Mouse (Mus musculus) neural tube, embryonic 14.5 days (tissue): ENCODE results near the gene Chm. TPM values are rescaled to one million over a fixed set of nuclear protein-coding genes. Genes with fewer than 3 reads are reported as not detected.
A peak's percentile ranks its signal among the peaks of the same experiment; 100 is the strongest.
"Not testable (repeated sequence)": the region's sequence is repeated elsewhere in the genome, so short reads cannot be mapped to it uniquely, and the experiment has no call there.

ENCODE experiments used
- ATAC-seq: fragments of 200-750 bp; cut with Nextera tagmentation; 2 replicates; pipeline ENCODE4 v1.8.0; 2017; ENCODE audit warnings: low read depth, mild to moderate bottlenecking, moderate TSS enrichment, moderate library complexity
- H3K27ac ChIP-seq: fragments of 300-500 bp; sonication (generic); 2 replicates; pipeline ENCODE4 v1.5.1; 2014; ENCODE audit warnings: low read depth, mild to moderate bottlenecking, control low read depth, low read length, moderate library complexity, mixed read lengths
- H3K27me3 ChIP-seq: fragments of 300-500 bp; sonication (generic); 2 replicates; pipeline ENCODE4 v1.6.1; 2014; ENCODE audit warnings: low read length; ENCODE audit not compliant: control insufficient read depth, insufficient read depth
- H3K36me3 ChIP-seq: fragments of 300-500 bp; sonication (generic); 2 replicates; pipeline ENCODE4 v1.6.1; 2014; ENCODE audit warnings: low read length, mixed read lengths; ENCODE audit not compliant: control insufficient read depth, insufficient read depth
- H3K4me1 ChIP-seq: fragments of 300-500 bp; sonication (generic); 2 replicates; pipeline ENCODE4 v1.6.1; 2014; ENCODE audit warnings: low read length; ENCODE audit not compliant: control insufficient read depth, insufficient read depth
- H3K4me2 ChIP-seq: fragments of 300-500 bp; sonication (generic); 2 replicates; pipeline ENCODE4 v1.6.1; 2014; ENCODE audit warnings: mild to moderate bottlenecking, low read depth, low read length, control low read depth
- H3K4me3 ChIP-seq: fragments of 300-500 bp; sonication (generic); 2 replicates; pipeline ENCODE4 v1.5.1; 2014; ENCODE audit warnings: low read depth, low read length, control low read depth, mixed read lengths
- H3K9ac ChIP-seq: fragments of 300-500 bp; sonication (generic); replicated peaks from 2 replicates; pipeline ENCODE4 v1.6.1; 2014; ENCODE audit warnings: low read depth, mild to moderate bottlenecking, control low read depth, low read length, mixed read lengths
- H3K9me3 ChIP-seq: fragments of 300-500 bp; sonication (generic); 2 replicates; pipeline ENCODE4 v1.6.1; 2016; ENCODE audit warnings: low read length; ENCODE audit not compliant: control insufficient read depth
- WGBS: fragments of 180-500 bp; shearing (Covaris S2); extraction: QIAGEN DNeasy Blood & Tissue Kit; methylation state at CpG from one replicate; pipeline ENCODE4 v1.1.7; 2014; 5-methylcytosine and 5-hydroxymethylcytosine counted together
- polyA plus RNA-seq: library from polyadenylated mRNA; unstranded; fragments of >200 nt; fragmentation: Nextera tagmentation; extraction: Ambion mirVana; gene quantifications from 2 replicates; pipeline ENCODE4 v1.2.1, GENCODE M21; 2014

Gene Chm
- 18.4 and 22.2 TPM in 2 replicates for polyA plus RNA-seq

DNA sequence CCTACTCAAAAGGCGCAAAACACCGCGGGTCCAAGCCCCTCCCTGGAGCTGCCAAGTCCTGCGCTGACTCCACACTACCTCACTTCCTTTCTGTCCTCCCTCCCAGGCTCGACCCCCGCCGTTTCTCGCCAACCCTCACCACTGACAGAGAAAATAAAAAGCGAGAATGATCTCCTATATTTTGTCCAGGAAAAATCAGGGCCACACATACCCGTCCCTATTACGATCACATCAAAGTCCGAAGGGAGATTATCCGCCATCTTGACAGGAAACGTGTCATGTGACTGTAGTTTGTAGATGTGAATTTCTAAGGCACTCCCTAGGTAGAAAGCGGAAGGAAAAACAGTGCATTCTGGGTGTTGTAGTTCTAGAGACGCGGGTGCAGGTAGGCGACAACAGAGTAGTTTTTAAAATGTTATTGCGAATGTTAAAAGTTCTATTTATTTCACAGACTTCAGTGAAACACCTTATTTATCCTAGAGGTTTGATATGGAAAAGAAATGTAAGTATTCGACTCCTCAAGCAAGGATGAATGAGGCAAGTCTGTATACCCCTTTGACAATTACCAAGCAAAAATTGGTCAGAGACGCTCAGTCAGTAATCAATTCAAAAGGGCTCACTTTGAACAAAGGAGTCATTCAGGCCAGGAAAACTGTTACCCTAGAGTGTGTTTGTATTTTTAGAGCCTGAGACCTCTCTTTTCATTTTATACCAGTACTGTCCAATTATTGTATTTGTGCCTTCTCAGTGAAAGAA lies at the start of gene Chm:
Gene Chm (minus strand): TSS at position 288 of the 756 bp plus-strand sequence.
- peak; percentile 96 for ATAC-seq
- H3K27me3 ChIP-seq, result no peaks in the 10 kb centered on the region
- H3K4me2 ChIP-seq, result peak within 1 kb of the TSS; percentile 45
- H3K4me3 ChIP-seq, result peak within 1 kb of the TSS; percentile 44
- H3K36me3 ChIP-seq, result no peaks in the 10 kb centered on the region
- no peaks in the 10 kb centered on the region for H3K4me1 ChIP-seq
- peak within 1 kb of the TSS; percentile 51 for H3K9ac ChIP-seq
- no peaks in the 10 kb centered on the region for H3K9me3 ChIP-seq
- whole genome bisulfite sequencing, result 15% methylated on average over 21 of the region's 21 CpGs
- peak within 1 kb of the TSS; percentile 78 for H3K27ac ChIP-seq

DNA sequence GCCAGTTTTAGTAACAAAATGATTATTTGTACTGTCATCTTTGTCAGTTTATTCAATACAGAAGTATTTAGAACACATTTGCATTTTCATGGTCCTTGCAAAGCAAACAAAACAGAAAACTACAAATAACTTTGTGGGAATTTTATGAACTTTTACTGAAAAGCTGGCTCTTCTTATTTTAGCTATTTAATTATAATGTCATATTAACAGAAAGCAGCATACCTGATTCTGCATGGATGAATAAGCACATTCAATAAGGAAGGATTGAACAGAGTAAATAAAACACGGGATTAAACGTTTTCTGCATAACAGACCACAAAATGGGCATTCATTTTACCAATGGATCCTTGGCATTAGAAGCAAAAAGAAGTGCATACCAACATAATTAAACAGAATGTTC lies 8.6 kb upstream of the Chm start:
- ATAC-seq, result no peak
- 28% methylated on average over 2 of the region's 2 CpGs for WGBS
- Histone ChIP-seq H3K9ac (no peak overlapping the region), H3K9me3 (no peaks in the 10 kb centered on the region), H3K4me3 (no peak overlapping the region), H3K27me3 (no peaks in the 10 kb centered on the region), H3K36me3 (no peaks in the 10 kb centered on the region), H3K4me1 (no peaks in the 10 kb centered on the region), H3K27ac (no peak overlapping the region), H3K4me2 (no peak overlapping the region)

DNA sequence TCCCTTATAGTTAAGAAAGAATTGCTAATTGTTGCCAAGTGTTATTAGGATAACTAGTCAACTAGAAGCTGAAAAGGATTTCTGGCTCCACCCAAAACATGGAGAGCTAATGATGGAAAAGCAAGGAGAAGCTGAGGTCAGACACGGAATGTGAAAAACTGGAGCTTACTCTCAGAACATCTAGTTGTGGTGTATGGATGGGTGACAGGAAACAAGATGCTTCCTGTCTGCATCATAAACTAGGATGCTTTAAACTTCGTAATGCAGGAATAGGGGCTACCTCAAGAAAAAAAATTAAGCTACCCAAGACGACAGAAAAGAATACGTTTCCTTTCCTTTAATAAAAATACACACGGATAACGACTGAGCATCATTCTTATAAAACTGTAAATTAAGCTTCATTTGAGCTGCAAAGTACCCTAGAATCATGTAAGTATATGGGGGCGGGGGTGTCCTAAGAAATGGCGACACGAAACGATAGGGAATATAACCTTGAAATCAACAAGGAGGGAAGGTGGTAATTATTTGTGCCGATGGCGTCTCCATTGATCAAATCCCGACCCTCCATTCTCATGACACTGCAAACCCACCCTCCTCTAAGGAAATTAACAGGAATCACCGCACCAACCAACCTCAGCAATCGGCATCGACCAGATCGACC lies 618 bp downstream of the Chm start:
- Histone ChIP-seq H3K27ac (peak overlapping the region; percentile 78), H3K27me3 (no peaks in the 10 kb centered on the region), H3K4me2 (peak overlapping the region; percentile 45), H3K4me1 (no peaks in the 10 kb centered on the region), H3K36me3 (no peaks in the 10 kb centered on the region), H3K9ac (peak overlapping the region; percentile 51), H3K4me3 (peak overlapping the region; percentile 44), H3K9me3 (no peaks in the 10 kb centered on the region)
- ATAC-seq, result peak; percentile 1; the same call in 1 of the 2 replicates
- 20% methylated on average over 17 of the region's 17 CpGs for WGBS

DNA sequence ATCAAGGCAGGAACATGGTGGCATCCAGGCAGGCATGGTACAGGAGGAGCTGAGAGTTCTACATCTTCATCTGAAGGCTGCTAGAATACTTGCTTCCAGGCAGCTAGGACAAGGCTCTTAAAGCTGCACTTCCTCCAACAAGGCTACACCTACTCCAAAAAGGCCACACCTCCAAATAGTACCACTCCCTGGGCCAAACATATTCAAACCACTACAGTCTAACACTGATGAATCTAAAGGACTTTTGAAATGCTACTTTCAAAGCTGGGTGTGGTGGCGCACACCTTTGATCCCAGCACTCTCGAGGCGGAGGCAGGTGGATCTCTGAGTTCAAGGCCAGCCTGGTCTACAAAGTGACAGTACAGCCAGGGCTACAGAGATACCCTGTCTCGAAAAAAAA lies 4.5 kb downstream of the Chm start:
- H3K9me3 ChIP-seq, H3K4me2 ChIP-seq, H3K27ac ChIP-seq, H3K9ac ChIP-seq, ATAC-seq, H3K36me3 ChIP-seq, H3K27me3 ChIP-seq, H3K4me3 ChIP-seq, H3K4me1 ChIP-seq: not testable (repeated sequence)
- WGBS, result 95% methylated on average over 4 of the region's 4 CpGs

DNA sequence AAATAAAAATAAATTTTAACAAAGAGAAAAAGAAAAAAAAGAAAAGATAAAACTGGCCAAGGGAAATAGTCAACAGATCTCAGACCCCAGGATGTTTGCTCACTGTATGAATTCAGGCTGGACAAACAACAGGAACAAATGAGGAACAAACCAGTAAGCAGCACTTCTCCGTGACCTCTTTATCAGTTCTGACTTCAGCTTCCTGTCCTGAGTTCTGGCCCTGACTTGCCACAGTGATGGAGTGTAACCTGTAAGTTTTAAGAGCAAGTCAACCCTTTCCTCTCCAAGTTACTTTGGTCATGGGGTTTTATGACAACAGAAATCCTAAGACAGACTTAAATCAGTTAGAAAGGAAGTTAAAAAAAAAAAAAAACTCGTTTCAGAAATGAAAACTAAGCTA lies 12.6 kb downstream of the Chm start:
- Histone ChIP-seq H3K9ac (no peak overlapping the region), H3K27ac (no peak overlapping the region), H3K36me3 (no peaks in the 10 kb centered on the region), H3K9me3 (no peaks in the 10 kb centered on the region), H3K27me3 (no peaks in the 10 kb centered on the region), H3K4me1 (no peaks in the 10 kb centered on the region), H3K4me2 (no peak overlapping the region), H3K4me3 (no peak overlapping the region)
- no peak for ATAC-seq
- WGBS, result 88% methylated on average over 2 of the region's 2 CpGs

DNA sequence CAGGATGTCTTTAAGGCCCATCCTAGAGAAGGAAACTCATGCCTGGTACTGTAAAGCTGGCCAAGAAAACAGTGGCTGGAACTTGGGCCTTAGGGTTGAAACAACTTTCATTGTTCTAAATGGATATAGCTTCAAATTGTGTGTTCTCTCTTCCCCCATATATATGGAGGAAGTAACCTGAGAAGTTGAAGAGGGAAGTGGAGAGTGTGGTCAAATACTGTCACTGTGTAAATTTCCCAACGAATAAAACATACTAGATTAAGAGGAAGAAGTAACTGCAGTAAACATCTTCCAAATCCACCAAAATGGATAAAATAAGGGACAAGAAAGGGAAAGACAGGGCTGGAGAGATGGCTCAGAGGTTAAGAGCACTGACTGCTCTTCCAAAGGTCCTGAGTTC lies 13.0 kb downstream of the Chm start:
- Histone ChIP-seq H3K27me3 (no peaks in the 10 kb centered on the region), H3K4me2 (no peak overlapping the region), H3K27ac (no peak overlapping the region), H3K4me3 (no peak overlapping the region), H3K9ac (no peak overlapping the region), H3K4me1 (no peaks in the 10 kb centered on the region), H3K36me3 (no peaks in the 10 kb centered on the region), H3K9me3 (no peaks in the 10 kb centered on the region)
- 77% methylated on average over 1 of the region's 1 CpGs for WGBS
- ATAC-seq, result no peak

DNA sequence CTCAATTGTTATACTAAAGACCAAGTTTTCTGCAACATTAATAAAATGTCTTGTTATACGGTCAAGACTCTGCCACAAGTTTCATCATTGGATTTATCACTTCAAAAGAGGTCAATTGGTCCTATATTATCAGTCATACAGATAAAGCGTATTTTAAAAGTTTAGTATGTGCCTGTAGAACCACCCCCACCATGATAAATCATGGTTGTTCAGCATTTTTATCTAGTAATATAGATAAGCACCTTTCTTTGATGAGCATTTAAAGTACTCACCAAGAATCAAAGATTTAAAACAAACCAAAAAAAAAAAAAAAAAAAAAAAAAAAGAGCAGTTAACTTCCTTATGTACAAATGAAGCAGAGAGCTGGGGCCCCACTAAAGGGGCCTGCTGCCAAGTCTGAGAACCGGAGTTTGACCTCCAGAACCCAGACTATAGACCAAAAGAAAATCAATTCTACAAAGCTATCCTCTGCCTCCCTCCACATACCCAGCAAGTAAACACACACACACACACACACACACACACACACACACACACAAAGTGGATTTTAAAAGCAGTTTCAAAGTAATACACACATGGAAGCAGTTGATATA lies 25.0 kb downstream of the Chm start:
- 72% methylated on average over 3 of the region's 3 CpGs for WGBS
- Histone ChIP-seq H3K27me3 (no peaks in the 10 kb centered on the region), H3K9ac (no peak overlapping the region)

DNA sequence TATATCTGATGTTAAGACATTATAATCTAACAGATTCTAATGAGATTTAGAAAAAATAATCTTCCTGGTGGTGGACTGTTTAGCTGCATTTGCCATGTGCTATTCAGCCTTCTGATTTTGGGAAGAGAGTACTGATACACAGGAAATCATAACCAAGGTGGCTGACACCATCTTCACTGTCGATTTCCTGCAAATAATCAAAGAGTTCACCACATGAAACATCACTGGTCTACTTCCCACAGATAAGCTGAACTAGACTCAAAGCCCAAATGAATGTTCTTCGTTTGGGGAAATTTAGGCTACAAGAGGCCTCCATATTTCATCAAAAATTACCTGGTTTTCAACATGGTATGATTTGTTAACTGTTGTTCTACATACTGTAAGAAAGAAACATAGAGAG lies 101.1 kb downstream of the Chm start:
- Histone ChIP-seq H3K27me3 (no peaks in the 10 kb centered on the region), H3K9ac (no peak overlapping the region), H3K27ac (no peak overlapping the region), H3K9me3 (no peaks in the 10 kb centered on the region), H3K4me1 (no peaks in the 10 kb centered on the region), H3K36me3 (no peaks in the 10 kb centered on the region), H3K4me2 (no peak overlapping the region), H3K4me3 (no peak overlapping the region)
- no peak for ATAC-seq
- WGBS, result 86% methylated on average over 2 of the region's 2 CpGs

More for the DNA sequence above, 25.0 kb downstream of the Chm start:
- H3K27ac ChIP-seq, result no peak overlapping the region
- no peaks in the 10 kb centered on the region for H3K9me3 ChIP-seq
- no peak for ATAC-seq
- no peaks in the 10 kb centered on the region for H3K36me3 ChIP-seq
- H3K4me2 ChIP-seq, result no peak overlapping the region
- no peak overlapping the region for H3K4me3 ChIP-seq
- H3K4me1 ChIP-seq, result no peaks in the 10 kb centered on the region

DNA sequence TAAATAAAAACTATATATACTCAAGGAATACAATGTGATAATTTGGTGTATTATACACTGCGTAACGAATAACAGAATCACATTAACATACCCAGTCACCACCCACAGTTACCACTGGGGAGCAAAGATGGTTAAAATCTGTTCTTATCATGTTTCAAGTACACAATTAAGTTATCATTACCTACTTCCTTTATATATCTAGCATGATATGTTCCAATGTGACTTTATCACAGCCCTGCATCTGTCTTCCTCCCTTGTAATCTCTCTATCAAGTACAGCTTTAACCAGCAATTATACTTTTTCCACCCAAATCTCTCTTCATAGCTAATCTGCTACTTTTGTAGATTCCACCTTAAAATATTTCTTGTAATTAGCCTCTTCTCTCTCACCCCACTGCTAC lies 109.3 kb downstream of the Chm start:
- H3K27me3 ChIP-seq, result no peaks in the 10 kb centered on the region
- ATAC-seq, result no peak
- H3K27ac ChIP-seq, result no peak overlapping the region
- no peak overlapping the region for H3K4me3 ChIP-seq
- H3K4me2 ChIP-seq, result no peak overlapping the region
- 91% methylated on average over 2 of the region's 2 CpGs for WGBS
- H3K4me1 ChIP-seq, result no peaks in the 10 kb centered on the region
- no peaks in the 10 kb centered on the region for H3K36me3 ChIP-seq
- H3K9ac ChIP-seq, result no peak overlapping the region
- H3K9me3 ChIP-seq, result no peaks in the 10 kb centered on the region
